In genomic region chr7:40391626-40392025, GRCm38 (mm10) we compare ENCODE assay signal across 14 mouse cellular contexts.
DNase-seq lines count a peak whose midpoint lies in the region; ATAC-seq lines count a peak whose summit lies in the region.
"Had no signal": no experiment of that assay in that cellular context is flagged by ENCODE, and none has a peak within 500 bp of the region (broad histone marks: within the 10 kb centered on the region; RNA-seq: fewer than 3 reads in every experiment).

No protein-coding gene starts in this region.

- H3K9ac ChIP-seq in neural tube, embryonic 12.5 days, result no peak overlapping the region
- no peak overlapping the region for H3K9ac ChIP-seq in hindbrain, embryonic 13.5 days
- no peak overlapping the region for H3K9ac ChIP-seq in midbrain, embryonic 15.5 days
- H3K9ac ChIP-seq: liver, embryonic 14.5 days had no signal

- intact Hi-C loops in heart, postnatal 36 days (cut with DNase I), result loop anchor here (10.0 kb wide), 1 partner anchor 513 kb away; no protein-coding TSS in a partner anchor
- intact Hi-C loops in heart, postnatal 25 days (cut with DNase I), result no loop called here

- H3K36me3 ChIP-seq in neural tube, embryonic 12.5 days, result no peaks in the 10 kb centered on the region
- H3K36me3 ChIP-seq in hindbrain, embryonic 13.5 days, result no peaks in the 10 kb centered on the region
- no peaks in the 10 kb centered on the region for H3K36me3 ChIP-seq in midbrain, embryonic 15.5 days (replicated peaks)

- peaks cover 18% of the 10 kb centered on the region for H3K4me1 ChIP-seq in neural tube, embryonic 12.5 days
- peaks cover 32% of the 10 kb centered on the region for H3K4me1 ChIP-seq in hindbrain, embryonic 13.5 days (replicated peaks)
- peaks cover 24% of the 10 kb centered on the region for H3K4me1 ChIP-seq in midbrain, embryonic 15.5 days

- H3K4me2 ChIP-seq in neural tube, embryonic 12.5 days (replicated peaks), result no peak overlapping the region
- H3K4me2 ChIP-seq in hindbrain, embryonic 13.5 days, result no peak overlapping the region
- H3K4me2 ChIP-seq in midbrain, embryonic 15.5 days, result no peak overlapping the region

- no peak for DNase-seq in neural tube, embryonic 10.5 days (ENCODE audit: extremely low spot score, low spot score)
- DNase-seq in heart, postnatal 36 days, result no peak
- no peak for DNase-seq in thymus, postnatal 25 days
- no peak for DNase-seq in heart, postnatal 25 days (ENCODE audit: low spot score)
- DNase-seq: adrenal gland, adult 8-10 months; B cell, adult 2 months; cerebellum, adult 2 months; kidney, adult 9 months; thymus, postnatal 4 days had no signal

- H3K27ac ChIP-seq in neural tube, embryonic 12.5 days, result no peak overlapping the region
- peak overlapping the region; percentile 60; the same call in 1 of the 2 replicates for H3K27ac ChIP-seq in hindbrain, embryonic 13.5 days
- no peak overlapping the region; the same call in 1 of the 2 replicates for H3K27ac ChIP-seq in midbrain, embryonic 15.5 days
- H3K27ac ChIP-seq: liver, embryonic 14.5 days had no signal

- peak; percentile 51; the same call in 1 of the 2 replicates for ATAC-seq in neural tube, embryonic 12.5 days (ENCODE audit: low FRiP score, low read depth)
- peak; percentile 31; the same call in 1 of the 2 replicates for ATAC-seq in hindbrain, embryonic 13.5 days (ENCODE audit: low FRiP score)
- peak; percentile 21; the same call in 1 of the 2 replicates for ATAC-seq in midbrain, embryonic 15.5 days (replicated peaks)
- ATAC-seq: lung, postnatal 0 days had no signal

- no peak overlapping the region for H3K4me3 ChIP-seq in neural tube, embryonic 12.5 days
- H3K4me3 ChIP-seq in hindbrain, embryonic 13.5 days, result no peak overlapping the region
- H3K4me3 ChIP-seq in midbrain, embryonic 15.5 days, result no peak overlapping the region

- no peaks in the 10 kb centered on the region for H3K9me3 ChIP-seq in neural tube, embryonic 12.5 days
- no peaks in the 10 kb centered on the region for H3K9me3 ChIP-seq in hindbrain, embryonic 13.5 days
- H3K9me3 ChIP-seq in midbrain, embryonic 15.5 days, result no peaks in the 10 kb centered on the region

- no peaks in the 10 kb centered on the region for H3K27me3 ChIP-seq in neural tube, embryonic 12.5 days (replicated peaks)
- no peaks in the 10 kb centered on the region for H3K27me3 ChIP-seq in hindbrain, embryonic 13.5 days
- no peaks in the 10 kb centered on the region for H3K27me3 ChIP-seq in midbrain, embryonic 15.5 days (replicated peaks)

- 43% methylated on average over 3 of the region's 3 CpGs for WGBS in neural tube, embryonic 12.5 days
- 55% methylated on average over 3 of the region's 3 CpGs for WGBS in hindbrain, embryonic 13.5 days
- 31% methylated on average over 3 of the region's 3 CpGs for WGBS in midbrain, embryonic 15.5 days
